Mouse (Mus musculus) cortical plate, adult 2 months (tissue): ENCODE results near the gene Pnma5. TPM values are rescaled to one million over a fixed set of nuclear protein-coding genes. Genes with fewer than 3 reads are reported as not detected.

ENCODE experiments used
- H3K27ac ChIP-seq: fragments of 200-500 bp; 2 replicates; pipeline ENCODE4 v1.5.1; 2012; ENCODE audit warnings: low read length, control low read depth, inconsistent platforms; ENCODE audit not compliant: insufficient read depth
- H3K4me1 ChIP-seq: fragments of 200-500 bp; 2 replicates; pipeline ENCODE4 v1.6.1; 2011; ENCODE audit warnings: low read length; ENCODE audit not compliant: control insufficient read depth, insufficient read depth
- H3K4me3 ChIP-seq: fragments of 200-500 bp; 2 replicates; pipeline ENCODE4 v1.5.1; 2011; ENCODE audit warnings: mild to moderate bottlenecking, low read length, control low read depth; ENCODE audit not compliant: insufficient read depth
- CTCF ChIP-seq: fragments of 200-500 bp; IDR thresholded peaks from 2 replicates; pipeline ENCODE4 v1.5.1; 2011; ENCODE audit warnings: mild to moderate bottlenecking, control low read depth, low read length; ENCODE audit not compliant: insufficient read depth; ENCODE audit errors: extremely low read depth
- POLR2A ChIP-seq: fragments of 200-500 bp; IDR thresholded peaks from 2 replicates; pipeline ENCODE4 v1.6.1; 2011; ENCODE audit warnings: mild to moderate bottlenecking, low read length, control low read depth; ENCODE audit not compliant: insufficient read depth; ENCODE audit errors: extremely low read depth
- polyA plus RNA-seq: library from polyadenylated mRNA; depleted of rRNA; stranded (reverse); fragments of >200 nt; gene quantifications from 2 replicates; pipeline ENCODE4 v1.2.3, GENCODE M21; 2012; rRNA removed

Pnma5 gene
- polyA plus RNA-seq, 1 experiment: 0.13 TPM

DNA sequence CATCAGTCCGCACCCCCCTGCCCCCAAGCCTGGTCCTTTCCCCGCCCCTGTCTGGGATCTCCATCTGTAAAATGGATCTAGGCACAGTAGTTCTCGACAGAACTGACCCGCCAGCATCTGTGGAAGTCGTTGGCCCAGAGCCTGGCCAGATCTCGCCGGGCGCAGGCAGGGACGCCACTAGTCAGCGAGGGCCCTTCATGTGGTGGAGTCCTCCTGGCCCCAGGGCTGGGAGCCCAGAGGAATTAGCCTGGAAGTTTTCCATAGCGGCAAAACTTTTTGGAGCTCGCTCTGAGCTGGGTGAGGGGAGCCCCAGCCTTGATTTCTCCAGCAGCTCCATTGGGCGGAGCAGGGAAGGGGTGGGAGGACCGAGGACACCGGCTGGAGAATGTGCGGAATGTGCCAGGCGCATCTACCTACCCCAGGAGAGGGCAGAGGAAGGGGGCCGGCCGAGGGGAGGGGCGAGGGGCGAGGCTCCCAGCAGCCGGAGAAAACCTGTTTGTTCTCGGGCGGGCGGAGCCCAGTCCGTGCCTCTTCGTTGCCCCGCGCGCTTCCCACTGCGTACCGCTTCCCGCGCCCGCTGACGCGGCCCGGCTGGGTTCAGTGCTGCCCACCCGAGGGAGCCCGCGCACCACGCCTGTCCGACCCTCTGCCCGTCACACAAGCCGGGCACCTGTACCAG, 49.9 kb downstream of the Pnma5 start, which contains the start of gene Zfp185:
Zfp185 (plus strand) TSS at position 499 of the 679 bp plus-strand sequence.
- H3K27ac ChIP-seq: no peak within 1 kb of the TSS
- no peak for TF ChIP-seq POLR2A
- TF ChIP-seq CTCF: no peak
- H3K4me1 ChIP-seq: no peaks in the 10 kb centered on the region
- H3K4me3 ChIP-seq: peak within 1 kb of the TSS; percentile 10; the same call in 1 of the 2 replicates

- no peak overlapping the region for H3K4me3 ChIP-seq
- H3K4me1 ChIP-seq: no peaks in the 10 kb centered on the region
- no peak overlapping the region for H3K27ac ChIP-seq
- TF ChIP-seq POLR2A (no peak), CTCF (no peak)
Measured at GRCm38 (mm10) chrX:72985607-72986006, 51.3 kb downstream of the Pnma5 start.

Other genes with a start within 250 kb of the Pnma5 start
- 0.26 and 0.29 TPM in 2 replicates for gene Gabrq, start 211.9 kb downstream of the Pnma5 start, polyA plus RNA-seq
- 41.4 and 44.3 TPM in 2 replicates for gene Cetn2, start 118.7 kb downstream of the Pnma5 start, polyA plus RNA-seq
- gene Nsdhl, start 118.5 kb downstream of the Pnma5 start, polyA plus RNA-seq: 32.1 and 36.4 TPM in 2 replicates
- 0.91 and 0.94 TPM in 2 replicates for gene Zfp185, start 49.8 kb downstream of the Pnma5 start, polyA plus RNA-seq
- 15.9 and 20.8 TPM in 2 replicates for gene Pnma3, start 27.7 kb upstream of the Pnma5 start, polyA plus RNA-seq
- 0.64 and 0.67 TPM in 2 replicates for gene Xlr4a, start 45.4 kb upstream of the Pnma5 start, polyA plus RNA-seq
- 2.0 and 3.6 TPM in 2 replicates for gene Xlr3a, start 60.0 kb upstream of the Pnma5 start, polyA plus RNA-seq
- 0.28 and 0.31 TPM in 2 replicates for gene Gm14685, start 79.9 kb upstream of the Pnma5 start, polyA plus RNA-seq
- not detected in 2 replicates for gene Xlr5b, start 111.7 kb upstream of the Pnma5 start, polyA plus RNA-seq
- gene DXBay18, start 112.3 kb upstream of the Pnma5 start, polyA plus RNA-seq: 0.52 and 0.55 TPM in 2 replicates
- not detected in 2 replicates for gene Spin2d, start 139.9 kb upstream of the Pnma5 start, polyA plus RNA-seq
- gene Xlr3b, start 155.1 kb upstream of the Pnma5 start, polyA plus RNA-seq: 4.6 and 5.3 TPM in 2 replicates
- 0.93 and 1.6 TPM in 2 replicates for gene Xlr4b, start 177.2 kb upstream of the Pnma5 start, polyA plus RNA-seq
- 14.9 and 15.2 TPM in 2 replicates for gene F8a, start 191.2 kb upstream of the Pnma5 start, polyA plus RNA-seq
- 0.17 and 0.29 TPM in 2 replicates for gene Xlr4c, start 206.0 kb upstream of the Pnma5 start, polyA plus RNA-seq
- gene Xlr3c, start 228.3 kb upstream of the Pnma5 start, polyA plus RNA-seq: not detected in 2 replicates